Mouse (Mus musculus) brain, embryonic 14.5 days (tissue): ENCODE measurements at regions not wholly inside any gene's neighbourhood (a gene's known extent, or its start where the extent isn't known, plus 50 kb on each side); places are given as distances from the start of the nearest gene placed in this dataset.

Experiments used
- DNase-seq: peaks from one replicate; pipeline ENCODE4 v3.0.0-alpha.2; 2011; ENCODE audit warnings: low read depth
- CTCF ChIP-seq: fragments of 200-500 bp; IDR thresholded peaks from 2 replicates; pipeline ENCODE4 v1.5.1; 2012; ENCODE audit warnings: inconsistent platforms, mild to moderate bottlenecking, moderate library complexity, borderline replicate concordance; ENCODE audit not compliant: insufficient read depth, insufficient read length; ENCODE audit errors: extremely low read depth
- POLR2A ChIP-seq: fragments of 200-500 bp; IDR thresholded peaks from 2 replicates; pipeline ENCODE4 v1.6.1; 2012; ENCODE audit warnings: mild to moderate bottlenecking, inconsistent platforms, borderline replicate concordance; ENCODE audit not compliant: poor library complexity, insufficient read depth, insufficient read length, severe bottlenecking; ENCODE audit errors: extremely low read depth

DNA sequence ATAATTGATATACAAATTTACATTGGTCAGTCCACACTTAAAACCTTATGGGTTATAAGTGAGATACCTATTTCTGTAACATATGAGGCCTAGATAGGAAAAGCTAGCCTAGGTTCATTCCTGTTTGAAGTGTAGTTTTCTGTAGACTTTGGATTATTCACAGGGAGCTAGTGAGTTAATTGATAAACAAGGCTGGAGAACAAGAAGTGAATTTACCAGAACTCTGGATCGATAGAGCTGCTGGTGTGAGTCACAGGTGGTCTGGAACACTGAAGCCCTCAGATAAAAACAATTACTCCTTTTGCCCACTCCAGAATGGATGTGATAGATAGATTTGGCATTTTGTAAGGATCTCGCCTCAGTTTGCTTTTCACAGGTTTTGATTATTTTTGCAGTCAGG lies 62.0 kb upstream of the Rtl1 start:
- no peak for DNase-seq
- no peak for TF ChIP-seq POLR2A
- TF ChIP-seq CTCF, result no peak

DNA sequence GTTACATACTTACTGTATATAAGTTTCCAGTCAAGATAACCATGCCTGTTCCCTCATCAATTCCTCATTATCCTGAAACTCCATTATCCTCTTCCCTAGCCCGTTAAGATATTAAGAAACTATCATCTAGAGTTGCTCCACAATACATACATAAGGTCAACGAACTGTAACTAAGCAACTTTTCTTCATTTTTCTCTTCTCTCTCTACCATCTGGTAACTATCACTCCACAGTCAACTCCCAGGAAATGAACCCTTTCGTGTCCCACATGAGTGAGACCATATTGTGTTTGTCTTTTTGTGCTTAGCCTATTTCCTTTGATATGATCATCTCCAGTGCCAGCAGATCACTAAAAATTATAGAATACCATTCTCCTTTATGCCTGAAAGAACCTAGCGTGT lies 74.6 kb upstream of the Rtl1 start:
- TF ChIP-seq POLR2A, result no peak

DNA sequence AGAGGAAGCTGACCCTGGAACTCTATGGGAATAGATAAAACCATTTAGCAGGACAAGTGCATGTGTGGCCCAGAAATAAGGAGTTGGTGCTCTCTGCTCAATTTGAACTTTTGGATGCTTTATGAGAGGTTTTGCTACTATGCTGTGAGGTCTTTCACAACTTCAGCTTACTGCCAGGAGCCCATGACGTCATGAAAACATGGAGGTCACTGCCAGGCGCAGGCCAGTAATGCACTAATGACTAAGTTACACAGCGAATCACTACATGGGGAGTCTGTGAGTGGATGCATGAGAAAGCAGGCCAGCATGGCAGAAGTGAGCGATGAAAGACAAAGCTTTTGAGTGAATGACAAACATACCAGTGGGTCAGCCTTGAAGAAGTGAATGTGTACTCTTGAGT lies 93.9 kb upstream of the Rtl1 start:
- TF ChIP-seq POLR2A (no peak), CTCF (no peak)
- no peak for DNase-seq

More for the DNA sequence above, 74.6 kb upstream of the Rtl1 start:
- no peak for DNase-seq

DNA sequence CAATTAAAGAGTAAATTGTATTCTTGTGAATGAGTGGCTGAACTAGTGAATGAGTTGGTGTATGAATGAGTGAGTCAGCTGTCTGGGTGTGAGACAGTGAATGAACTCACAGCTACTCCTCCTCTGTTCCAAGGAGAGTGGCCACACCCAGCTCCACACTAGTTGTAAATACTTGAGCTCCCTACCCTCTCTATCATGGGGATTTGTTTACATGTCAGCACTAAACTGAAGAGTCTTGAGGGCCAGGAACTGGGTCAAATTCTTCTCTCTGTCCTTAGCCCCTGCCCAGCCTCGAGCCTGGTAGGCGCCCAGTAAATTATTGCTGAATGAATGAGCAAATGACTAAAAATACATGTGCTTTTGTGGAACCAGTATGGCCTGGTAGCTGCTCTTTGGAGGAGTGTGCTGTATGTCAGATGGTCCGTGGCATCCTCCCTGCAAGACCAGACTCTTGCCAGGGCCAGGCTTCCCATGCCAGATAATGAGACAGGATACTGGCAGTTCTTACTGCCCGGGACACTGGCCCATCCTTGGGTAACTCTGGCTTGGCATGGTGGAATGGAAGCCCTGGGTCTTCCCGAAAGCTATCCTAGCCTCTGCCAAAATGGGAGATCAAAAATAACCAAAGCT lies 94.8 kb upstream of the Rtl1 start:
- DNase-seq, result no peak

DNA sequence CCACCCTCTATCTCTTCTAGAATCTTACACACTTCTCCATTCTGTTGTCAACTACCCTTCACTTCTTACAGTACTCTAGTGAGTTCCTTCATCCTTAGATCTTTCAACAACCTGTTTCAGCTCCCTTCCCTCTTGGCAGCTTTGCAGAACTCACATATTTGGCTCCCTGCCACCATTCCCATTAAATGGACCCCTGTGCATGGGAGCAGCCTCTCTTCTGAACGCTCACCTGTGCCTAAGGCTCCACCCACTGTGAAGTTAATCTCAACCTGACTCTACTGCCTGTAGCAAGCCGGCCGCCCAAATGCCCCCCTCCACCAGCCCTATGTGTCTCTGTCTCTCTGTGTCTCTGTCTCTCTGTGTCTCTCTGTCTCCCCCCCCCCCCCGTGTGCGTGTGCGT lies 106.7 kb upstream of the Rtl1 start:
- DNase-seq, result peak; percentile 11
- no peak for TF ChIP-seq POLR2A
- TF ChIP-seq CTCF, result no peak

More for the DNA sequence above, 94.8 kb upstream of the Rtl1 start:
- TF ChIP-seq CTCF, result no peak
- no peak for TF ChIP-seq POLR2A

DNA sequence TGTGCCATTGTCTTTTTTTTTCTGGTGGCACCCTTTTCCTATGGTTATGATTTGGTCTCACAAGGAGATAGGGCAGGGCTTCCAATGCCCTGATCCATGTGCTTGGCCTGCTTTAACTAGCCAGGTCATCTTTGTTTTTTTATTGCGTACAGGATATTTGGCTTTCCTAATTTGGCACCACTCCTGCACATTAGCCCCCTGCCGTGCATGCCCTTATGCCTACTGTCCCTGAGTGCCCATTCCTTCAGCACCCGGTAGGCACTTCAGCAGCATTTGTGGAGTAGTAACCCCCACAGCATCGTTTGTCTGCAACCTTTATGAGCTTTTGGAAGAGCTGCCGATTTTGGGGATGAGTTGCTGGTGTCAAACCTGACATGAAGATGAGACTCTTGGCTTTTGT lies 109.5 kb upstream of the Rtl1 start:
- TF ChIP-seq CTCF, result no peak
- TF ChIP-seq POLR2A, result no peak
- no peak for DNase-seq

DNA sequence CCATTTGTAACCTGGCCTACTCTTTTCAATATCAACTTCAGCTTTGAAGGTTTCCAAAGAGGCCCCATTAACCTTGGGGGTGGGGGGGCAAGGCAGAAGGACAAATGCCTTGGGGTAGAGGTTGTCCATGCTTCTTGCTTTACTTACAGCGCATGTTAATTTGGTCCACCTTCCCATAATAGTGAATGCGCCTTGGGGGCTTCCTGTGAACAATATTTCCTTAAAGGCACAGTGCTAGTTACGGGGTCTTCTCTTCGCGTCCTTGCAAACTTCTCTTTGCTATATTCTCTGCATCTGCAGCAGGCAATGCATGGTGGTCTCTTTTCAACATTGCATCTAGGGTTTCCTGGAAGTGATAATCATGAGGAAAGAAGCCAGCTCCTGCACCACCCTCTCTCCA lies 111.3 kb upstream of the Rtl1 start:
- TF ChIP-seq POLR2A (no peak), CTCF (no peak)
- DNase-seq, result no peak

DNA sequence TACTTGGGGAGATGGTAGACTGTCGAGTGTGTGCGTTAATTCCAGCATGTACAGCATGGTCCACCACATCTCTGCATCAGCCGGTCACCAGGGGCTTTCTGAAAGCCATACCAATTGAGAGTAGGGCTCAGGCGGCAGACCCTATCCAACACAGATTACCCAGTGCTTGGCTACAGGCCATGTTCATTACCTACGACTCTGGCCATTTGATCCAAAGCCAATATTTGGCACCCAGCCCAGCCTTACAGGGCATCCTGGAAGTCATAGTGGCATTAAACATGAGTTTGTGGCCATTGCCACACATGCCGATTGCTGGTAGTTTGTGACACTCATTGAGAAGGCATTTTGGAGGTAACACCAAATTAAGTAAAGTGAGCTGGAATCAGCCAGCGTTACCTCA lies 111.8 kb upstream of the Rtl1 start:
- peak; percentile 26 for DNase-seq
- TF ChIP-seq CTCF (no peak), POLR2A (no peak)

DNA sequence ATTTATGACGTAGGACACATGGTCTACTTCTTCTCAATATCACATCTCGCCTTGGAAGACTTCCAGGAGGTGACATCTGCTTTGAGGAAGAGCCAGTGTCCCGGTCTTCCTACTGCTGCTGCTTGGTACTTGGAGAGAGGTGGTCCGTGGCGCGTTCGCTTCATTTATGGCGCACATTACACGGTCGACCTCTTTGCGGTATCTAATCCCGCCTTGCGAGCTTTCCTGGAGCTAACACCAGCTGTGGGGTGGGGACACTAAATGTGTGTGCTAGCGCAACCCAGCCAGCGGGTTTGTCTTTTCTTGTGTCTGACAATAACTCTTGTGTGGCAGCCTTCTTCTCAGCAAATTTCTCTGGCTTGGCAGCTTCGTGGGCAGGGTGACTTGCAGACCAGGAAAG lies 112.3 kb upstream of the Rtl1 start:
- TF ChIP-seq POLR2A, result no peak
- TF ChIP-seq CTCF, result no peak
- DNase-seq, result peak; percentile 32

DNA sequence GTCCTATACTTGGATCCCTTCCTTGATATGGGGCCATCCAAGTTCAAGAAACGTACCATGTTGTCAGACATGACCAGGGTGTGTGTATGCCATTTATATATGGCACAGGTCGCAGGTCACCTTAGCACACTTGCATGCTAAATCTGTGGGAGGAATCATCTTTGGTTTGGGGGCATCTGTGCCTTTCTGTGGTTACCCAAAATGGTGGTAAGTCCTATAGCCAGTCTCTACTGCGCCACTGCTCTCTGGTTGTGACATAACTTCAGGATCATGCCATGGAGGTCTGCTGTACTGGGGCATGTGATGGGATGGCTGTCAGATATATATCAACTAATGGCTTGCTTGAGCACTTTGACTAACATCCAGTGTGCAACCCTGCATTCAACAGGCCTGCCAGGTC lies 112.9 kb upstream of the Rtl1 start:
- no peak for TF ChIP-seq CTCF
- TF ChIP-seq POLR2A, result no peak
- DNase-seq, result no peak

DNA sequence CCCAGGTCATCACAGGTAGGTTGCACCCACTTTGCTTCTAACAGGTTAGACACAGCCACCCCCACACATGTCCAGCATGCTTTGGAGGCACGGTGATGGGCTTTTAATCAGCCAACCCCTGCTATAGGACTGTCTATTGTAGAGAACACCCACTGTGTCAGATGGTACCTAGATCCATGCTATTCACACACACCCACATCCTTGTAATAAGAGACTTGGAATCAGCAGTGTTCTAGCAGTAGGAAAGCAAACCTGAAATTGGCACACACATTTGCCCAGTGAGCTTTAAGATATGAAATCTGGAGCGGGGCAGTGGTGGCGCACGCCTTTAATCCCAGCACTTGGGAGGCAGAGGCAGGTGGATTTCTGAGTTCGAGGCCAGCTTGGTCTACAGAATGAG lies 113.9 kb upstream of the Rtl1 start:
- TF ChIP-seq POLR2A (no peak), CTCF (no peak)

DNA sequence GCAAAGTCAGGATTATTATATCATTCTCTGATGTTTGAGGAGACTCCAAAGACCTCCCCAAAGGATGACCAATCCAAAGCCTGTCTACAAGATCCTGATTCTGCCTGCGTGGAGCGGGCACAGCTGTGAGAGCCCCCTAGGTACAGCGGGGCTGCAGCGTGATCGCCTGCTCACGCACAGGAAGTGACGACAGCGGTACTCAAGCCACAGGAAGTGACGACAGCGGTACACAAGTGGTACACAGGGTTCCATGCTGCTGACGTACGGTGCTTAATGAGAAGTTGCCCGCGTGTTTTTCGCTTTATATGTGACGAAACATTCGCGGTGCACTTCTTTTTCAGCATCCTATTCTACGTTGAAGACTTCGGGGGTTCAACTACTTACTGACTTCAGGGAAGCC lies 116.9 kb upstream of the Rtl1 start:
- no peak for DNase-seq
- TF ChIP-seq POLR2A (no peak), CTCF (no peak)

More for the DNA sequence above, 113.9 kb upstream of the Rtl1 start:
- no peak for DNase-seq
